Mouse (Mus musculus) midbrain, embryonic 11.5 days (tissue): ENCODE results near the gene Rapgef2. TPM values are rescaled to one million over a fixed set of nuclear protein-coding genes. Genes with fewer than 3 reads are reported as not detected.
A peak's percentile ranks its signal among the peaks of the same experiment; 100 is the strongest.

Source experiments
- ATAC-seq: fragments of 200-750 bp; cut with Nextera tagmentation; 2 replicates; pipeline ENCODE4 v1.8.0; 2017; ENCODE audit warnings: moderate TSS enrichment, moderate library complexity; ENCODE audit not compliant: low FRiP score
- DNase-seq: peaks from one replicate; pipeline ENCODE4 v3.0.0; 2015; ENCODE audit warnings: low spot score; ENCODE audit errors: missing footprints
- H3K27ac ChIP-seq: fragments of 300-500 bp; sonication (generic); 2 replicates; pipeline ENCODE4 v1.5.1; 2014; ENCODE audit warnings: low read depth, low read length
- H3K27me3 ChIP-seq: fragments of 300-500 bp; sonication (generic); 2 replicates; pipeline ENCODE4 v1.6.1; 2014; ENCODE audit warnings: mild to moderate bottlenecking, low read length, moderate library complexity, mixed read lengths; ENCODE audit not compliant: control insufficient read depth, insufficient read depth
- H3K36me3 ChIP-seq: fragments of 300-500 bp; sonication (generic); 2 replicates; pipeline ENCODE4 v1.6.1; 2014; ENCODE audit warnings: mild to moderate bottlenecking, low read length, moderate library complexity, mixed read lengths; ENCODE audit not compliant: control insufficient read depth, insufficient read depth
- H3K4me1 ChIP-seq: fragments of 300-500 bp; sonication (generic); 2 replicates; pipeline ENCODE4 v1.6.1; 2014; ENCODE audit warnings: low read length; ENCODE audit not compliant: control insufficient read depth, insufficient read depth
- H3K4me2 ChIP-seq: fragments of 300-500 bp; sonication (generic); 2 replicates; pipeline ENCODE4 v1.6.1; 2014; ENCODE audit warnings: mild to moderate bottlenecking, moderate library complexity
- H3K4me3 ChIP-seq: fragments of 300-500 bp; sonication (generic); 2 replicates; pipeline ENCODE4 v1.5.1; 2014; ENCODE audit warnings: low read depth, low read length
- H3K9ac ChIP-seq: fragments of 300-500 bp; sonication (generic); 2 replicates; pipeline ENCODE4 v1.6.1; 2014; ENCODE audit warnings: low read length
- H3K9me3 ChIP-seq: fragments of 300-500 bp; sonication (generic); 2 replicates; pipeline ENCODE4 v1.6.1; 2016; ENCODE audit warnings: low read length; ENCODE audit not compliant: control insufficient read depth
- WGBS: fragments of 180-500 bp; shearing (Covaris S2); extraction: QIAGEN DNeasy Blood & Tissue Kit; methylation state at CpG from one replicate; pipeline ENCODE4 v1.1.7; 2014; 5-methylcytosine and 5-hydroxymethylcytosine counted together
- polyA plus RNA-seq: library from polyadenylated mRNA; unstranded; fragments of >200 nt; fragmentation: Nextera tagmentation; extraction: Ambion mirVana; gene quantifications from 2 replicates; pipeline ENCODE4 v1.2.1, GENCODE M21; 2014

The Rapgef2 gene
- polyA plus RNA-seq, 1 experiment from 2014 or later = 6.2 TPM

DNA sequence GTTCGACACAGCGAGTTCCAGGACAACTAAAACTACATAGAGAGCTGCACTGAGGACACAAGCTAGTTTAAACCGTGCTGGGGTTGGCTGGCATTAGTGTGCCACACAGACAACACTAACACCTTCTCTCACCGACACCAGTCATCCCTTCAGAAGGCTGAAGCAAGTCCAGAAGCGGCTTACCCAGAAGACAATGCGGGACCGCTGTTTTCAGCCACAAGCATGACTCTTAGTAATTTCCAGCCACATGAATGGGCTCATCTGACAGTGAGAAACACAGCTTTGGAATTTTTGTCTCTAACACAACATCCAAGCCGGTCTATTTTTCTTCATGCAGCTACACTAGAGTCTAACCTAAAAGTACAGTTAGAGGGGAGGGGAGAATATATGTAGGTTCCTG is 16.4 kb downstream of the Rapgef2 start:
- no peak overlapping the region for H3K27ac ChIP-seq
- no peaks in the 10 kb centered on the region for H3K36me3 ChIP-seq
- WGBS = 89% methylated on average over 8 of the region's 8 CpGs
- H3K4me1 ChIP-seq = peaks cover 5% of the 10 kb centered on the region; the same call in 1 of the 2 replicates
- H3K9ac ChIP-seq = no peak overlapping the region
- no peaks in the 10 kb centered on the region for H3K9me3 ChIP-seq
- DNase-seq (peak; percentile 71), ATAC-seq (no peak)
- H3K27me3 ChIP-seq = no peaks in the 10 kb centered on the region
- H3K4me2 ChIP-seq = no peak overlapping the region
- no peak overlapping the region for H3K4me3 ChIP-seq

DNA sequence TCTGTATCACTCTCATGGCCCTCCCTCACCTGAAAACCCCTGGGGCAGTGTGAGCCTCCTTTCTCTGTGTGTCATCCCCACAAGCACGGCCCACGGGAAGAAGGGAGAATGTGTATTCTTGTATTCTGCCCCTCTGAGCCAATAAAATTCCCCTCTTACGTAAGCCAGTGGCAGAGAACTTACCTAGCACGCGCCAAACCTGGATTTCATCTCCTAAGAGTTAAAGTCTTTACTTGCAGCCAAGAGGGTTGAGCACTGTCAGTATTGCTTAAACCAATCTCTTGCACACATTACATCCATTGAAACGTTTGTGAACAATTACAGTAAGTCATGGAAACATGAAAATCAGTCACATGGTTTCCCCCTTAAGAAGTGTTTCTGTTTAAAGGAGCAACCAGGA is 19.3 kb downstream of the Rapgef2 start:
- no peaks in the 10 kb centered on the region for H3K27me3 ChIP-seq
- H3K4me3 ChIP-seq = no peak overlapping the region
- no peak for ATAC-seq
- no peak overlapping the region for H3K4me2 ChIP-seq
- DNase-seq = no peak
- no peak overlapping the region for H3K27ac ChIP-seq
- no peaks in the 10 kb centered on the region for H3K4me1 ChIP-seq
- 91% methylated on average over 6 of the region's 6 CpGs for WGBS
- H3K9me3 ChIP-seq = no peaks in the 10 kb centered on the region
- no peaks in the 10 kb centered on the region for H3K36me3 ChIP-seq
- no peak overlapping the region for H3K9ac ChIP-seq

DNA sequence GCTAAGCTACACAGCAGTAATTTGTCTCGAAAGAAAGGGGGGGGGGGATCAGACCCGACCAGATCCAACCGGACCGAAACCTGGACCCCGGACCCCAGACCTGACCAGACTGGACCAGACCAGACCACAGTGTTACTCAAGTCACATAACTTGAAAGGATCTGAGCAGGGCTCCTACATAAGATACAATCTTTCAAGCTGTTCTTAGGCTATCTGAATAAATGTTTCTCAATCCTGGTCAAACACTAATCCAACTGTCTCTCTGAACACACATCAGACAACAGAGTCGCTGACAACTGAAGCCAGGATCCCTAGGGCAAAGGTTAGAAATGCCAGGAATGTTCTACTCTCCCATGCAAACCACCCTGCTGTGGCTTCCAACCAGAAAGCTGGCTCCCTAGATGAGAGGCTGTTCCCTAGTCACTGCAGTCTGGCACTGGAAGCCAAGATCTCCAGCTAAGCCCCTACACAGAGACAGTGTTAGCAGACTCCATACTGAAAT is 24.5 kb downstream of the Rapgef2 start:
- Histone ChIP-seq H3K4me3 (no peak overlapping the region), H3K4me1 (no peaks in the 10 kb centered on the region), H3K4me2 (no peak overlapping the region), H3K27me3 (no peaks in the 10 kb centered on the region), H3K36me3 (no peaks in the 10 kb centered on the region), H3K9me3 (no peaks in the 10 kb centered on the region), H3K9ac (no peak overlapping the region), H3K27ac (no peak overlapping the region)
- 75% methylated on average over 6 of the region's 6 CpGs for WGBS
- DNase-seq = no peak
- ATAC-seq = no peak

DNA sequence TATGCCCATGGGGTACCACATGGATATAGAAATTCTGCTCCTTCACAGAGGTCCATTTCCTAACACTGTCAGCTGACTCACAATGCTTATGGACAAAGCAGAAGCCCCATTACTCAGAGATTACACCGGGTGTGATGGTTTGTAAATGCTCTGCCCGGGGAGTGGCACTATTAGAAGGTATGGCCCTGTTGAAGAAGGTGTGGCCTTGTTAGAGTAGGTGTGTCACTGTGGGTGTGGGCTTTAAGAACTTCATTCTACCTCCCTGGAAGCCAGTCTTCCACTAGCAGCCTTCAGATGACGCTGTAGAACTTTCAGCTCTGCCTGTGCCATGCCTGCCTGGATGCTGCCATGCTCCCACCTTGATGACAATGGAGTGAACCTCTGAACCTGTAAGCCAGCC is 32.3 kb downstream of the Rapgef2 start:
- H3K36me3 ChIP-seq = no peaks in the 10 kb centered on the region
- no peak overlapping the region for H3K4me3 ChIP-seq
- H3K9ac ChIP-seq = no peak overlapping the region
- H3K27ac ChIP-seq = no peak overlapping the region
- H3K9me3 ChIP-seq = no peaks in the 10 kb centered on the region; the same call in 1 of the 2 replicates
- no peak for ATAC-seq
- H3K27me3 ChIP-seq = no peaks in the 10 kb centered on the region
- WGBS = 88% methylated on average over 3 of the region's 3 CpGs
- no peaks in the 10 kb centered on the region for H3K4me1 ChIP-seq
- DNase-seq = no peak
- H3K4me2 ChIP-seq = no peak overlapping the region

DNA sequence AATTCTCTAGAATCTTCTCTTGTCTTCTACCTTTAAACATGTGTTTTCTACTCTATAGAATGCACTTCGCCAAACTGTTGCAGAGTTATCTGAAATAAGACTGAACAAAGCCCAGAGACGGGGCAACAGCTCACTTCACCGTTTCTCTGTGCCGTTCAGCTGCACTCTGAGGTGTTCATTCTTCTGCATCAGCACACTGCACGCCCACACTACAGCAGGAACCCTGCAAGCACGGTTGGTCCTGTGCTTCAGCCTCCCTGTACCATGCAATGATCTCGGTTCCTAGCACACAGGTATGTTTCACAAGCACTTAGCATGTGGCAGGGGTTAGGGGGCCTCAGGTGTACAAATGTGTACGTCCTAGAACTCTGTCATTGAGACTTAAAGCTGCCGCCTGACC is 32.9 kb downstream of the Rapgef2 start:
- no peaks in the 10 kb centered on the region for H3K36me3 ChIP-seq
- no peaks in the 10 kb centered on the region for H3K4me1 ChIP-seq
- no peak overlapping the region for H3K27ac ChIP-seq
- no peak overlapping the region for H3K4me3 ChIP-seq
- no peak overlapping the region for H3K4me2 ChIP-seq
- WGBS = 71% methylated on average over 9 of the region's 9 CpGs
- no peak overlapping the region for H3K9ac ChIP-seq
- DNase-seq (no peak), ATAC-seq (no peak)
- H3K9me3 ChIP-seq = no peaks in the 10 kb centered on the region; the same call in 1 of the 2 replicates
- no peaks in the 10 kb centered on the region for H3K27me3 ChIP-seq

DNA sequence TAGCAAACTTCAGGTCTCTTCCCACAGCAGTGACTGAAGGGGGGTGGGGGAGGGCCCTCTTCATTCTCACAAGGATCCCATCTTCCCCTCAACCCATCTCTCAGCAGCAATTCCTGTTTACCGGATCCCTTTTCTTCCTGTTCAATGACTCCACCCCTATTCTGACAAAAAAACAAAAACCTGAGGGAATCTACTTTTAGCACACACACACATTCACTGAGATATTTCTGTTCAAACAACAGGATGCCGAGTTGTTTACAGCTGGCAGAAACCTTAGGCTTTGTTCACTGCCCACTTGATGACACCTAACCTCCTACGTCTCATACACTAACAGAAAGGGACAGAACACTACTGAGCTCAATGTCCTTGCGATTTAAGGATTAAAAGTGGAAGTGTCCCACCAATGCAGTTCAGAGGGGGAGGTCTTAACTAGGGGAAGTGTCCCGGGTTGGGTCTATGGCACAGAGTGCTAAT is 33.4 kb downstream of the Rapgef2 start:
- Histone ChIP-seq H3K9ac (no peak overlapping the region), H3K4me1 (no peaks in the 10 kb centered on the region), H3K36me3 (no peaks in the 10 kb centered on the region), H3K27me3 (no peaks in the 10 kb centered on the region), H3K4me2 (no peak overlapping the region), H3K9me3 (no peaks in the 10 kb centered on the region; the same call in 1 of the 2 replicates), H3K4me3 (no peak overlapping the region), H3K27ac (no peak overlapping the region)
- 56% methylated on average over 5 of the region's 5 CpGs for WGBS
- DNase-seq = no peak
- ATAC-seq = no peak

DNA sequence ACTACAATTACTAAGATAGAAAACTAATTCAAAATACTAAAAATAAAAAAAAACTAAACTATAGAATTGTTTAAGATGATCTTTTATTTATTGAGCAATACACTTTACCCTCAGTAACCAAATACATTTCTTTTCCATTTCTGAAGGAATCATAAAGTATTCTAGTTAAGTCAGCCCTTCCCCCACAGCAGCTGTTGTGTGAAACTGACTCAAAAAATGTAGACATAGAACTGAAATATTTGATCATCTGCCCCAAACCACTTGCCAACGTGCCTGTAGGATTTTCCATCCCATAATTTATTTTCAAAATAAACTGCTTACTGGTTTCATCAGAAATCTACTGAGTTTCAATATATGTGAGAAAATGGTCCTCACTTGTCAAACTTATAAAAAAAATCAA is 36.4 kb downstream of the Rapgef2 start:
- 88% methylated on average over 1 of the region's 1 CpGs for WGBS
- H3K27ac ChIP-seq = no peak overlapping the region
- H3K4me1 ChIP-seq = peaks cover 5% of the 10 kb centered on the region; the same call in 1 of the 2 replicates
- ATAC-seq (no peak), DNase-seq (no peak)
- no peaks in the 10 kb centered on the region; the same call in 1 of the 2 replicates for H3K9me3 ChIP-seq
- H3K4me3 ChIP-seq = no peak overlapping the region
- no peaks in the 10 kb centered on the region for H3K27me3 ChIP-seq
- H3K4me2 ChIP-seq = no peak overlapping the region
- H3K36me3 ChIP-seq = no peaks in the 10 kb centered on the region
- H3K9ac ChIP-seq = no peak overlapping the region

DNA sequence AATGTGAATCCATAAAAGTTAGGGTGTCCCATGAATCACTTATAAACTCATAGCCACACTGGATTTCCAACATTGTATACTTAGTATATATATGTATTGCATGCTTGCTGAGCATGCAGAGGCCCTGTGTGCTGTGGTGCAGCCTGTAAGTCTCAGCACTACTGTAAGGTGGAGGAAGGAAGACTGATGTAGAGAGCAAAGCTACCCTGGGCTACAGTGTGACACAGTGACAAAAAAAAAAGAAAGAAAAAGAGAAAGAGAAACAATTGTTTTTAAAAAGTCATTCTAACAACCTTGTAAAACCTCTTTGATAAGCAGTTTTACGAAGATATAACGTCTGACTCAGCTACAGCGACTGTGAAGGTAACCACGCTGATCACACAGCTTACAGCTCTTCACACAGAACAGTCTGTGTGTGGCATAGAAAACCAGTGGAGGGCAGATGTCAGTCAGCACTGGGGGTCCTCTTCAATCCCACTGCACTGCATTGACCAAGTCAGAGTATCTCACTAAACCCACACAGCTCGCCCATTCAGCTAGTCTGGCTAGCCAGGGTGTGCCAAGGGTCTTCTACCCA is 37.6 kb downstream of the Rapgef2 start:
- H3K36me3 ChIP-seq = no peaks in the 10 kb centered on the region
- WGBS = 94% methylated on average over 5 of the region's 5 CpGs
- no peak overlapping the region for H3K9ac ChIP-seq
- H3K4me2 ChIP-seq = no peak overlapping the region
- H3K4me1 ChIP-seq = peaks cover 5% of the 10 kb centered on the region; the same call in 1 of the 2 replicates
- no peaks in the 10 kb centered on the region for H3K27me3 ChIP-seq
- no peak for ATAC-seq
- H3K9me3 ChIP-seq = no peaks in the 10 kb centered on the region; the same call in 1 of the 2 replicates
- no peak overlapping the region for H3K4me3 ChIP-seq
- no peak for DNase-seq
- no peak overlapping the region for H3K27ac ChIP-seq

DNA sequence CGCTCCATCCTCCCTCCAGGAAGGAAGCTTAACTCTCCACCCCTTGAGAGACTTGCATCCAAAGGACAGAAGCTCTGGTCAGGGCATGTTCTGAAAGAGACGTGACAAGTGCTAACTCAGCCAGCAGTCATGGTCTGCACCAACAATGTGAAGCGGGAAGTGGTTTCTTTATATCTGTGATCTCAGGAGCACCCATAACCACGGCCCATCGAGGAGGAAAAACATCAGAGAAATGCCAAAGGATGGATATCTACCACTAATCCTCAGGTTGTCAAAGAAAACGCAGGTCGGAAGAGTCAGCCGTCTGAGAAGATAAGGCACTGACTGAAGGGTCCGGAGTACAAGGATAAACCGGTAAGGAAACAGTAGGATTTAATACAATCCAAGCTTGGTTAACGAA is 38.1 kb downstream of the Rapgef2 start:
- WGBS = 86% methylated on average over 11 of the region's 11 CpGs
- H3K27me3 ChIP-seq = no peaks in the 10 kb centered on the region

More for the DNA sequence above, 38.1 kb downstream of the Rapgef2 start:
- ATAC-seq (no peak), DNase-seq (no peak)
- no peaks in the 10 kb centered on the region; the same call in 1 of the 2 replicates for H3K9me3 ChIP-seq
- H3K27ac ChIP-seq = no peak overlapping the region
- no peak overlapping the region for H3K9ac ChIP-seq
- no peaks in the 10 kb centered on the region for H3K36me3 ChIP-seq
- peaks cover 5% of the 10 kb centered on the region; the same call in 1 of the 2 replicates for H3K4me1 ChIP-seq
- no peak overlapping the region for H3K4me3 ChIP-seq
- no peak overlapping the region for H3K4me2 ChIP-seq
